Mouse (Mus musculus) CD4-positive, CD25-positive, alpha-beta regulatory T cell, adult 9 weeks (primary cell): ENCODE measurements around the gene Tcfl5. TPM values are rescaled to one million over a fixed set of nuclear protein-coding genes. Genes with fewer than 3 reads are reported as not detected.

Experiments used
- polyA plus RNA-seq: library from polyadenylated mRNA; unstranded; fragments of 100-300 nt; shearing (Covaris generic); gene quantifications from one replicate; pipeline ENCODE4 v1.2.1, GENCODE M21; 2017

Gene Tcfl5
- polyA plus RNA-seq, result not detected

DNA sequence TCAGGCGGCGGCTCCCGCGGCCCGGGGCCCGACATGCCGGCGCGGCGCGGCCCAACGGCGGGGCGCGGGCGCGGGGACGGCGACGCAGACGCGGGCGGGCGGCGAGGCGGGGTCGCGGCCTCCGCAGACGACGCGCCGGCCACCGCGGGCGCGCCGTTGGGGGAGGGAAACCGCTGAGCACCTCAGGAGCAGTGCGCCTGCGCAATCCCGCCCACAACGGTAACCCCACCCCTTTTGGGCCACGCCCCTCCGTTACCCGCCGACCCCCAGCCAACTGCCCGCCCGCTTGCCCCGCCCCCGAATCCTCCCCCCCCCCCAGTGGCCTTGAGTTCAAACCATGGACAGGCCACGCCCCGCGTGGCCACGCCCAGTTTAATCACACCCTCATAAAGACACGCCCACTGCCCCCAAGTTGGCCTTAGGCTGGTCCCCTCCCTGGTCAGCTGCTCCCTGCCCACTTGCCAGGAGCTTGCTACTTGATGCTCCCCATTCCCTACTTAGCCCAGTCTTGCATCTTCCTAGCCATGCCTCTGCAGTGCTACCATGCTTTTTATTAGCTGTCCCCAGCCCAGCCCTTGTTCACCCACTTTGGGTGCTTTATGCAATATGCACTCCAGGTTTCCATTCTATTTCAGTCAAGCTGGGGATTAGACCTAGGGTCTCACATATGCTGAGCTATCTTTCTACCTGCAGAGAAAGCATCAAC is at the start of gene Tcfl5:
Tcfl5 (minus strand) TSS at position 154 of the 706 bp plus-strand sequence.

DNA sequence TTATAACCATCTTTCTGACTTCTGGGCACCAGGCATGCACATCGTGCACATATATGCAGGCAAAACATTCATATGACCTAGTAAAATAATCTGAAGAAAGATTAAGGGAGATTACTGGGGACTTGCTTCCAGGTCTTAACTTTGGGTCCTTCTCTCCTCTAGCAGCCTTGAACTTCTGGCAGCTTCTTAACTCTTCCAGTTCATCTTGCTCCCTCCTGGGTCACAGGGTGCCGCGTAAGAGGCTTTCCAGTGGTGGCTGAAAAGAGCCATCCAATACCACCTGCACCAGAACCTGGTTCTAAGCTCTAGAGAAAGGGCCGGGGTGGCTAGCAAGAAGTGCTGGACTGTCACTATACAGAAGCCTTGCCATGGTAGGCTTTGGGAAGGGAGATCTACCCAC is 45.0 kb downstream of the Tcfl5 start, which contains the start of gene Col9a3:
Col9a3 (plus strand) TSS at position 301 of the 400 bp plus-strand sequence.

DNA sequence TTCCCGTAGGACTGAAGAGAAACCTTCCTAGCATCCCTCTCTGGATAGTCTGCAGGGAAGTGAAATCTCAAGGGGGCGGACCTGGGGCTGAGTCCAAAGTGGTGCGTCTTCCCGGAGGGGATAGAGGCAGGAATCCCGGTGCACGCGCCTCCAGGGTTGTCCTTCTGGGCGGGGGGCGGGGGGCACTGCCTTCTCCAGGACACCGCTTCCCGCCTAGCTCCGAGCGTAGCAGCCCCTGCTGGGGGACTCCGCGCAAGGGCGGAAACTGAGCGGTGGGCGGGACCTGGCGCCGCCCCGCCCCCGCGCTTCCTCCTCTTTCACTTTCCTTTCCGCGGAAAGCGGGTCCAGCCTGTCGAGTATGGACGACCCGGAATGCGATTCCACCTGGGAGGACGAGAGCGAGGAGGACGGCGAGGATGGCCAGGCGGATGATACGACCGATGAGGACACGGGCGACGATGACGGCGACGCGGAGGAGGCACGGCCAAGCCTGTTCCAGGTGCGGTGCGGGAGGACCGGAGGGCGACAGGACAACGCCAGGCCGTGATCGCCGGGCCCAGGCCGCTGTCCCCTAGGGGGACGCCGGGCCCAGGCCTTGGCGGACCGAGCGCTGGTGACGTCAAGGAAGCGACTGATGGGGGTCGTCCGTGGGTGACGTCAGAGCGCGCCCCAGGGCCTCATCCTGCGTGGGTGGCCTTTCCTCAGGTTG is 53.2 kb downstream of the Tcfl5 start, which contains the start of gene Ogfr:
Ogfr (plus strand) TSS at position 123 of the 709 bp plus-strand sequence.

DNA sequence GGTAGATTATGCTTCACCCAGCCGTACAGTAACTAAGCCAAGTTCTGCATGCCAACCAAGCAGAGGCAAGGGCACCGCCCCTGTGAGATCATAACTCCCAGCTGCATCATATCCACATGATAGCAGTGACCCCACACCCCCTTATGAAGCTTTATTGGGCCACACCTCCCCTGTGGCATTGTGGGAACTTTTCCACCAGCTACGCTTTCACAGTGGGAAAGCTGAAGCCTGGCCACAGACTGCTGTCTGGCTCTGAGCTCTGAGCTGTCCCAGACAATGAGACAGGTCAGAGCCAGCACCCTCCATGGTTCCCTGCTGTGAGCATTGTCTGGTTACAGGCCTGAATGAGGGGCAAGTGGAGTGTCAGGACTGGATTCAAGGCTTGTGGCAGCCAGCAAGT is 61.5 kb downstream of the Tcfl5 start, which contains the start of gene Mrgbp:
Mrgbp (plus strand) TSS at position 303 of the 400 bp plus-strand sequence.

Other genes starting within 250 kb of the Tcfl5 start
- gene Slco4a1, start 186.5 kb downstream of the Tcfl5 start, polyA plus RNA-seq, result 1.7 TPM
- not detected for gene Ntsr1, start 142.7 kb downstream of the Tcfl5 start, polyA plus RNA-seq
- gene Mrgbp, start 61.4 kb downstream of the Tcfl5 start, polyA plus RNA-seq, result 42.1 TPM
- gene Ogfr, start 53.5 kb downstream of the Tcfl5 start, polyA plus RNA-seq, result 91.9 TPM
- 2.9 TPM for gene Col9a3, start 44.9 kb downstream of the Tcfl5 start, polyA plus RNA-seq
- gene Dido1, start 67.3 kb upstream of the Tcfl5 start, polyA plus RNA-seq, result 79.5 TPM
- 27.6 TPM for gene Gid8, start 67.4 kb upstream of the Tcfl5 start, polyA plus RNA-seq
- gene Slc17a9, start 82.6 kb upstream of the Tcfl5 start, polyA plus RNA-seq, result 94.0 TPM
- gene Bhlhe23, start 134.2 kb upstream of the Tcfl5 start, polyA plus RNA-seq, result not detected